Mouse (Mus musculus) embryonic facial prominence, embryonic 11.5 days (tissue): Measurements from ENCODE around the gene Col11a2. TPM values are rescaled to one million over a fixed set of nuclear protein-coding genes. Genes with fewer than 3 reads are reported as not detected.
A peak's percentile ranks its signal among the peaks of the same experiment; 100 is the strongest.

ENCODE experiments used
- ATAC-seq: fragments of 200-750 bp; cut with Nextera tagmentation; replicated peaks from 2 replicates; pipeline ENCODE4 v1.8.0; 2017; ENCODE audit warnings: low read depth; ENCODE audit not compliant: insufficient number of reproducible peaks, low FRiP score, low TSS enrichment
- DNase-seq: peaks from one replicate; pipeline ENCODE4 v3.0.0-alpha.2; 2015; ENCODE audit warnings: low spot score
- H3K27ac ChIP-seq: fragments of 300-500 bp; sonication (generic); replicated peaks from 2 replicates; pipeline ENCODE4 v1.5.1; 2014; ENCODE audit warnings: mild to moderate bottlenecking, low read depth, low read length, control low read depth
- H3K27me3 ChIP-seq: fragments of 300-500 bp; sonication (generic); 2 replicates; pipeline ENCODE4 v1.6.1; 2014; ENCODE audit warnings: mild to moderate bottlenecking, low read length, moderate library complexity, mixed read lengths; ENCODE audit not compliant: control insufficient read depth, insufficient read depth
- H3K36me3 ChIP-seq: fragments of 300-500 bp; sonication (generic); replicated peaks from 2 replicates; pipeline ENCODE4 v1.6.1; 2014; ENCODE audit warnings: low read depth, mild to moderate bottlenecking, low read length, moderate library complexity, mixed read lengths; ENCODE audit not compliant: control insufficient read depth, insufficient read depth
- H3K4me1 ChIP-seq: fragments of 300-500 bp; sonication (generic); 2 replicates; pipeline ENCODE4 v1.6.1; 2014; ENCODE audit warnings: low read length, mixed read lengths; ENCODE audit not compliant: control insufficient read depth, insufficient read depth
- H3K4me2 ChIP-seq: fragments of 300-500 bp; sonication (generic); 2 replicates; pipeline ENCODE4 v1.6.1; 2014; ENCODE audit warnings: low read depth, mild to moderate bottlenecking, control low read depth, low read length, moderate library complexity
- H3K4me3 ChIP-seq: fragments of 300-500 bp; sonication (generic); 2 replicates; pipeline ENCODE4 v1.5.1; 2014; ENCODE audit warnings: low read depth, low read length, control low read depth
- H3K9ac ChIP-seq: fragments of 300-500 bp; sonication (generic); replicated peaks from 2 replicates; pipeline ENCODE4 v1.6.1; 2014; ENCODE audit warnings: mild to moderate bottlenecking, control low read depth, low read length
- H3K9me3 ChIP-seq: fragments of 300-500 bp; sonication (generic); replicated peaks from 2 replicates; pipeline ENCODE4 v1.6.1; 2016; ENCODE audit warnings: mild to moderate bottlenecking, low read length, inconsistent platforms, mixed read lengths; ENCODE audit not compliant: control insufficient read depth
- WGBS: fragments of 180-500 bp; shearing (Covaris S2); extraction: QIAGEN DNeasy Blood & Tissue Kit; methylation state at CpG from one replicate; pipeline ENCODE4 v1.1.7; 2014; 5-methylcytosine and 5-hydroxymethylcytosine counted together
- polyA plus RNA-seq: library from polyadenylated mRNA; unstranded; fragments of >200 nt; fragmentation: Nextera tagmentation; extraction: Ambion mirVana; gene quantifications from 2 replicates; pipeline ENCODE4 v1.2.1, GENCODE M21; 2014

The Col11a2 gene
- polyA plus RNA-seq, 1 experiment from 2014 or later: 0.70 TPM

GRCm38 (mm10) chr17:34045941-34046340, 6.7 kb downstream of the Col11a2 start:
- 80% methylated on average over 14 of the region's 14 CpGs for WGBS
- H3K4me3 ChIP-seq: no peak overlapping the region
- no peaks in the 10 kb centered on the region for H3K36me3 ChIP-seq
- peaks cover 3% of the 10 kb centered on the region; the same call in 1 of the 2 replicates for H3K9me3 ChIP-seq
- ATAC-seq: no peak
- no peak overlapping the region for H3K27ac ChIP-seq
- no peak for DNase-seq
- H3K9ac ChIP-seq: no peak overlapping the region
- no peak overlapping the region for H3K4me2 ChIP-seq
- H3K27me3 ChIP-seq: no peaks in the 10 kb centered on the region
- no peaks in the 10 kb centered on the region; the same call in 1 of the 2 replicates for H3K4me1 ChIP-seq

GRCm38 (mm10) chr17:34047404-34048050, 8.3 kb downstream of the Col11a2 start:
- no peak overlapping the region for H3K9ac ChIP-seq
- H3K27me3 ChIP-seq: no peaks in the 10 kb centered on the region
- no peak for DNase-seq
- no peaks in the 10 kb centered on the region for H3K36me3 ChIP-seq
- no peak for ATAC-seq
- H3K4me3 ChIP-seq: no peak overlapping the region
- H3K4me1 ChIP-seq: no peaks in the 10 kb centered on the region
- no peak overlapping the region for H3K27ac ChIP-seq
- H3K4me2 ChIP-seq: no peak overlapping the region
- WGBS: 93% methylated on average over 5 of the region's 5 CpGs
- peaks cover 3% of the 10 kb centered on the region; the same call in 1 of the 2 replicates for H3K9me3 ChIP-seq

GRCm38 (mm10) chr17:34057224-34057623, 18.0 kb downstream of the Col11a2 start:
- ATAC-seq (no peak), DNase-seq (no peak)
- Histone ChIP-seq H3K27me3 (no peaks in the 10 kb centered on the region), H3K4me2 (no peak overlapping the region), H3K4me3 (no peak overlapping the region), H3K36me3 (no peaks in the 10 kb centered on the region), H3K9ac (no peak overlapping the region), H3K9me3 (no peaks in the 10 kb centered on the region), H3K4me1 (no peaks in the 10 kb centered on the region; the same call in 1 of the 2 replicates), H3K27ac (no peak overlapping the region)
- WGBS: 82% methylated on average over 7 of the region's 7 CpGs

GRCm38 (mm10) chr17:34068864-34069263, 29.6 kb downstream of the Col11a2 start:
- Histone ChIP-seq H3K9me3 (no peaks in the 10 kb centered on the region), H3K4me3 (no peak overlapping the region), H3K27ac (no peak overlapping the region), H3K27me3 (no peaks in the 10 kb centered on the region), H3K4me1 (no peaks in the 10 kb centered on the region), H3K4me2 (no peak overlapping the region), H3K9ac (no peak overlapping the region), H3K36me3 (no peaks in the 10 kb centered on the region)
- ATAC-seq (no peak), DNase-seq (no peak)
- WGBS: 62% methylated on average over 3 of the region's 3 CpGs

GRCm38 (mm10) chr17:34072091-34072490, 32.9 kb downstream of the Col11a2 start:
- Histone ChIP-seq H3K27ac (no peak overlapping the region), H3K4me2 (no peak overlapping the region), H3K4me3 (no peak overlapping the region), H3K36me3 (no peaks in the 10 kb centered on the region), H3K4me1 (no peaks in the 10 kb centered on the region), H3K9me3 (no peaks in the 10 kb centered on the region), H3K9ac (no peak overlapping the region), H3K27me3 (peaks cover 6% of the 10 kb centered on the region)
- 72% methylated on average over 5 of the region's 5 CpGs for WGBS
- ATAC-seq: no peak
- no peak for DNase-seq

GRCm38 (mm10) chr17:34075271-34075670, 36.0 kb downstream of the Col11a2 start:
- Histone ChIP-seq H3K4me1 (no peaks in the 10 kb centered on the region), H3K4me3 (no peak overlapping the region), H3K9ac (no peak overlapping the region), H3K27ac (no peak overlapping the region), H3K36me3 (no peaks in the 10 kb centered on the region), H3K27me3 (peaks cover 6% of the 10 kb centered on the region), H3K9me3 (no peaks in the 10 kb centered on the region), H3K4me2 (no peak overlapping the region)
- WGBS: 38% methylated on average over 7 of the region's 7 CpGs
- no peak for ATAC-seq
- peak; percentile 81 for DNase-seq

GRCm38 (mm10) chr17:34077549-34077948, 38.3 kb downstream of the Col11a2 start:
- Histone ChIP-seq H3K27me3 (peaks cover 6% of the 10 kb centered on the region), H3K4me1 (no peaks in the 10 kb centered on the region), H3K36me3 (no peaks in the 10 kb centered on the region), H3K9me3 (no peaks in the 10 kb centered on the region), H3K4me3 (no peak overlapping the region), H3K9ac (no peak overlapping the region), H3K4me2 (no peak overlapping the region), H3K27ac (no peak overlapping the region)
- WGBS: 2% methylated on average over 9 of the region's 9 CpGs
- ATAC-seq: no peak
- peak; percentile 90 for DNase-seq

GRCm38 (mm10) chr17:34078148-34078547, 38.9 kb downstream of the Col11a2 start:
- Histone ChIP-seq H3K9ac (no peak overlapping the region), H3K9me3 (no peaks in the 10 kb centered on the region), H3K36me3 (no peaks in the 10 kb centered on the region), H3K4me2 (no peak overlapping the region), H3K27ac (no peak overlapping the region), H3K27me3 (peaks cover 6% of the 10 kb centered on the region), H3K4me3 (no peak overlapping the region), H3K4me1 (no peaks in the 10 kb centered on the region)
- DNase-seq (no peak), ATAC-seq (no peak)
- 75% methylated on average over 4 of the region's 4 CpGs for WGBS
